Mouse (Mus musculus) hindbrain, embryonic 14.5 days (tissue): ENCODE measurements at regions not wholly inside any gene's neighbourhood (a gene's known extent, or its start where the extent isn't known, plus 50 kb on each side); places are given as distances from the start of the nearest gene placed in this dataset.

Experiments
- ATAC-seq: fragments of 200-750 bp; cut with Nextera tagmentation; 2 replicates; pipeline ENCODE4 v1.8.0; 2017; ENCODE audit warnings: moderate number of reproducible peaks, mild to moderate bottlenecking, moderate TSS enrichment, moderate library complexity; ENCODE audit not compliant: low FRiP score
- DNase-seq: peaks from one replicate; pipeline ENCODE4 v3.0.0-alpha.2; 2015; ENCODE audit warnings: low spot score
- H3K27ac ChIP-seq: fragments of 300-500 bp; sonication (generic); 2 replicates; pipeline ENCODE4 v1.5.1; 2014; ENCODE audit warnings: mild to moderate bottlenecking, moderate library complexity
- H3K27me3 ChIP-seq: fragments of 300-500 bp; sonication (generic); 2 replicates; pipeline ENCODE4 v1.6.1; 2014; ENCODE audit warnings: mild to moderate bottlenecking, low read length, mixed read lengths; ENCODE audit not compliant: control insufficient read depth, insufficient read depth
- H3K36me3 ChIP-seq: fragments of 300-500 bp; sonication (generic); replicated peaks from 2 replicates; pipeline ENCODE4 v1.6.1; 2014; ENCODE audit not compliant: control insufficient read depth, insufficient read depth
- H3K4me1 ChIP-seq: fragments of 300-500 bp; sonication (generic); replicated peaks from 2 replicates; pipeline ENCODE4 v1.6.1; 2014; ENCODE audit warnings: antibody characterized with exemption, low read length, mixed read lengths; ENCODE audit not compliant: control insufficient read depth, insufficient read depth
- H3K4me2 ChIP-seq: fragments of 300-500 bp; sonication (generic); replicated peaks from 2 replicates; pipeline ENCODE4 v1.6.1; 2014; ENCODE audit warnings: mild to moderate bottlenecking, moderate library complexity
- H3K4me3 ChIP-seq: fragments of 300-500 bp; sonication (generic); replicated peaks from 2 replicates; pipeline ENCODE4 v1.5.1; 2014; ENCODE audit warnings: mild to moderate bottlenecking, low read length
- H3K9ac ChIP-seq: fragments of 300-500 bp; sonication (generic); 2 replicates; pipeline ENCODE4 v1.6.1; 2014
- H3K9me3 ChIP-seq: fragments of 300-500 bp; sonication (generic); 2 replicates; pipeline ENCODE4 v1.6.1; 2016; ENCODE audit warnings: low read length; ENCODE audit not compliant: control insufficient read depth
- WGBS: fragments of 180-500 bp; shearing (Covaris S2); extraction: QIAGEN DNeasy Blood & Tissue Kit; methylation state at CpG from one replicate; pipeline ENCODE4 v1.1.7; 2014; 5-methylcytosine and 5-hydroxymethylcytosine counted together

DNA sequence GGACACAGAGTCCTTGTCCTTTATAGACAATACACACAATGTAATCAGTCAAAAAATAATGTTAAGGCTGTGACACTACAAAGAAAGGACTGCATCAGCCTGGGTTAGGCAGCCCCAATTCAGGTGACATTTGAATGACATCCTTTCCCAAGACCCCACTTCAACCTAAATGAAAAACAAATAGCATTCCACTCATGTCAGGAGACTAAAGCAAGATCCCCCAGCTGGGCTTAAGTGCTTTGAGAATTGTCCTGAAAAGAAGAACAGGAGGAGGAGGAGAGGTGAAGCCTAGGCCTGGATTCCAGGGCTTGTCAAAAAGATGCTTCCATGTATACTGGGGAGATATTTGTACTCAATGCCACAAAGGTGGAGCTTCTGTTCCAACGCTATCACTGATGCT is 594.7 kb upstream of the Adamts9 start:
- no peak for ATAC-seq
- DNase-seq, result no peak
- WGBS, result 76% methylated on average over 1 of the region's 1 CpGs
- Histone ChIP-seq H3K9ac (no peak overlapping the region), H3K4me2 (no peak overlapping the region), H3K27me3 (no peaks in the 10 kb centered on the region), H3K4me3 (no peak overlapping the region), H3K36me3 (no peaks in the 10 kb centered on the region), H3K27ac (no peak overlapping the region), H3K9me3 (no peaks in the 10 kb centered on the region), H3K4me1 (no peaks in the 10 kb centered on the region)

DNA sequence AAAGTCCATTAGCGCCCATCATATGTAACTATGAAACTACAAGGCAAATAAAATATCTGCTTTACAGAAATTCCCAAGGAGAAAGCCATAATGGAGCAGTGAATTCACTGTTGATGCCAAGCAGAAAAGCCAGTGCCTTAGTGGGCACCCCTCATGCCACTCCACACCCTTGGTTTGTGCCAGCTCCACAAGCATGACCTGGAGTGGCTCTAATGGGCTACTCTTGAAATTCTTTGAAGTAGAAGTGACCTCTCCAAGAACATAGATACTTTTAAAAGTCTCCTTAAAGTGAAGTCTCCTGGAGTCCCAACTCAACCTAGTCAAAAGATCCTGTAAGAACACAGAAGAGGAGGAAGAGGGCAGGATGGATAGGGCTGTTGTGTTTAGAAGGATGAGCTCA is 593.8 kb upstream of the Adamts9 start:
- ATAC-seq (no peak), DNase-seq (no peak)
- H3K4me2 ChIP-seq, result no peak overlapping the region
- no peaks in the 10 kb centered on the region for H3K27me3 ChIP-seq
- no peak overlapping the region for H3K4me3 ChIP-seq
- no peak overlapping the region for H3K27ac ChIP-seq
- H3K4me1 ChIP-seq, result no peaks in the 10 kb centered on the region
- H3K9me3 ChIP-seq, result no peaks in the 10 kb centered on the region
- no peaks in the 10 kb centered on the region for H3K36me3 ChIP-seq
- no peak overlapping the region for H3K9ac ChIP-seq
- WGBS, result 90% methylated on average over 1 of the region's 1 CpGs

DNA sequence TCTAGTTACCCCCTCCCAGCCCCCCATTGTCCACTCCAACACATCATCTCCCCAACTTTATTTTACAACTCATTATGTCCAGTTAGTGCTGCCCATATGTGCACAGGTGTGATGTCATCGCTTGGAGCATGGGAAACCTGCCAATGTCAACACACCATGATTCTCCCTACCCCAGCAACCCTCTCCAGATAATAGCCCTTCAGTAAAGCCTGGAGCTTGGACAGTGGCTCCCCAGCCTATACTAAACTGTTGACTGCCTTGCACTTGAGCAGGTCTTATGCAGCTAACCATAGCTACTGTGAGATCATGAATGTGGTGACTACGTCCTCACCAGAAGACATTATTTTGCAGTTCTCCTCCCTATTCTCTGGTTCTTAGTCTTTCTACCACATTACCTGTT is 570.5 kb upstream of the Adamts9 start:
- Histone ChIP-seq H3K4me1 (no peaks in the 10 kb centered on the region), H3K27me3 (no peaks in the 10 kb centered on the region), H3K9me3 (no peaks in the 10 kb centered on the region), H3K9ac (no peak overlapping the region), H3K36me3 (no peaks in the 10 kb centered on the region), H3K4me3 (no peak overlapping the region), H3K27ac (no peak overlapping the region), H3K4me2 (no peak overlapping the region)
- DNase-seq (no peak), ATAC-seq (no peak)
- WGBS, result 96% methylated on average over 2 of the region's 2 CpGs

GRCm38 (mm10) chr6:93509857-93510256 is 566.6 kb upstream of the Adamts9 start:
- H3K27me3 ChIP-seq, result no peaks in the 10 kb centered on the region
- no peak overlapping the region for H3K9ac ChIP-seq
- no peaks in the 10 kb centered on the region for H3K4me1 ChIP-seq
- H3K36me3 ChIP-seq, result no peaks in the 10 kb centered on the region
- H3K4me2 ChIP-seq, result no peak overlapping the region
- no peak for ATAC-seq
- H3K4me3 ChIP-seq, result no peak overlapping the region
- WGBS, result 50% methylated on average over 1 of the region's 1 CpGs
- H3K27ac ChIP-seq, result no peak overlapping the region
- no peaks in the 10 kb centered on the region for H3K9me3 ChIP-seq
- DNase-seq, result no peak

DNA sequence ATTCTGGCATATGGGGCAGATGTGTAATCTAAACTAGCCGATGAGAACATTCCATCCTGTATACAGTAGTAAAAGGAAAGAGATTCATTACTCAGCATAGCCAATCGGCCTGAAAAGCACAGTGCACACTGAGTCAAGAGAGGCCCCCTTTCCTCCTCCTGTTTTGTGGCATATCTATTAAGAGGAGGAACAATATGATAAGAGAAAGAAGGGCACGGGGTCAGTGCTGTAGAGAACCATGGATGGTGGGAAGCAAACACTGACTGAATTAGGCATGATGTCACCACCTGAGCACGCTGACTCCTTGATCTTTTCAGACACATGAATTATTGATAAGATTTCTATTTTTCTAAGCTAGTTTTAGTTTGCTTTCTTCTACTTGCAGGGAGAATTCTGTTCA is 554.5 kb upstream of the Adamts9 start:
- Histone ChIP-seq H3K9me3 (no peaks in the 10 kb centered on the region), H3K9ac (no peak overlapping the region), H3K4me3 (no peak overlapping the region), H3K4me1 (no peaks in the 10 kb centered on the region), H3K36me3 (no peaks in the 10 kb centered on the region), H3K4me2 (no peak overlapping the region), H3K27me3 (no peaks in the 10 kb centered on the region), H3K27ac (no peak overlapping the region)
- ATAC-seq (no peak), DNase-seq (no peak)
- WGBS, result 62% methylated on average over 4 of the region's 4 CpGs

GRCm38 (mm10) chr6:93488441-93488955 is 545.2 kb upstream of the Adamts9 start:
- Histone ChIP-seq H3K27ac (no peak overlapping the region), H3K4me3 (no peak overlapping the region), H3K9me3 (no peaks in the 10 kb centered on the region), H3K4me2 (no peak overlapping the region), H3K27me3 (no peaks in the 10 kb centered on the region), H3K4me1 (0 out of 2 replicates have a peak, but pooled peaks cover 5% of the 10 kb centered on the region), H3K36me3 (no peaks in the 10 kb centered on the region), H3K9ac (no peak overlapping the region)
- ATAC-seq (no peak), DNase-seq (peak; percentile 70)
- 55% methylated on average over 2 of the region's 2 CpGs for WGBS

GRCm38 (mm10) chr6:93478521-93478920 is 535.2 kb upstream of the Adamts9 start:
- H3K4me1 ChIP-seq, result no peaks in the 10 kb centered on the region
- H3K27me3 ChIP-seq, result no peaks in the 10 kb centered on the region
- no peak overlapping the region for H3K4me2 ChIP-seq
- WGBS, result 52% methylated on average over 2 of the region's 2 CpGs
- no peak overlapping the region for H3K27ac ChIP-seq
- H3K36me3 ChIP-seq, result no peaks in the 10 kb centered on the region
- ATAC-seq (no peak), DNase-seq (no peak)
- H3K9ac ChIP-seq, result no peak overlapping the region
- no peaks in the 10 kb centered on the region for H3K9me3 ChIP-seq
- no peak overlapping the region for H3K4me3 ChIP-seq

GRCm38 (mm10) chr6:93474981-93475380 is 531.7 kb upstream of the Adamts9 start:
- H3K9me3 ChIP-seq, result no peaks in the 10 kb centered on the region
- no peaks in the 10 kb centered on the region; the same call in 1 of the 2 replicates for H3K4me1 ChIP-seq
- 26% methylated on average over 1 of the region's 1 CpGs for WGBS
- DNase-seq (no peak), ATAC-seq (no peak)
- H3K36me3 ChIP-seq, result no peaks in the 10 kb centered on the region
- H3K27ac ChIP-seq, result no peak overlapping the region
- H3K27me3 ChIP-seq, result no peaks in the 10 kb centered on the region
- H3K4me3 ChIP-seq, result no peak overlapping the region
- no peak overlapping the region for H3K9ac ChIP-seq
- H3K4me2 ChIP-seq, result no peak overlapping the region

DNA sequence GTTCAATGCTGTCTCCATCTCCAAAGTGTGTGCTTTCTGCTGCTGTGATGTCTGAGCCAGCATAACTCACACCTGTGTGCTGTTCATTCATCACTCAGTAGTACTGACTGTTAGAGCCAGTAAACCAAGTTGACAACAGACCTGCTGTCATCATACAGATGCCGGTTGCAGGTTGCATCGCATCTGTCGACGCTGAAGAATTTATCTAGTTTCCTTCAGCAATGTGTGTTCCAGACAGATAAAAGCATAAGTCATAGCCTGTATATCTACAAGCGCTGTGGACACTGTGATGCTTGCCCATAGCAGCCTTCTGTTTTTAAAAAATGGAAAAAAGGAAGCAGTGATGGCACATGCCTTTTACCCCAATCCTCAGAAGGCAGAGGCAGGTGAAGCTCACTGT is 524.6 kb upstream of the Adamts9 start:
- ATAC-seq, result no peak
- WGBS, result 88% methylated on average over 5 of the region's 5 CpGs

DNA sequence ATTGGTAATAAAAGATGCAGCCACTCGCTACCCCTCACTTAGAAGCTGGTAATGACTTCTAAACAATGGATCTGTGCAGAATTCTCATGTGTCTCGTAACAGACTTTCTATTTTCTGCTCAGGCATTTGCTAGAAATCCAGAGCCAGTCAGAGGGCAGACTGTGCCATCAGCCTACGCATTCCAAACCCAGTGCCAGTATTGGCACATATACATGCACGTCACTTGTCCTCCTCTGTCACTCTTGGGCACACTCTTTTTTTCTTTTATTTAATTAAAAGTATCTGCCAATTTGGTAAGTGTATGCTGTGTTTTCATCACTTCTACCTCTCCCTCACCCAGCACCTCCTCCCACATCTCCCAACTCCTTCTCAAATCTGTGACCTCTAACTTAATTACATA is 519.6 kb upstream of the Adamts9 start:
- Histone ChIP-seq H3K9ac (no peak overlapping the region), H3K4me1 (peaks cover 8% of the 10 kb centered on the region; the same call in 1 of the 2 replicates), H3K27me3 (no peaks in the 10 kb centered on the region), H3K27ac (no peak overlapping the region), H3K36me3 (no peaks in the 10 kb centered on the region), H3K9me3 (no peaks in the 10 kb centered on the region), H3K4me2 (no peak overlapping the region), H3K4me3 (no peak overlapping the region)
- 63% methylated on average over 4 of the region's 4 CpGs for WGBS
- ATAC-seq (no peak), DNase-seq (no peak)

More for the DNA sequence above, 524.6 kb upstream of the Adamts9 start:
- Histone ChIP-seq H3K4me3 (no peak overlapping the region), H3K9me3 (no peaks in the 10 kb centered on the region), H3K9ac (no peak overlapping the region), H3K36me3 (no peaks in the 10 kb centered on the region), H3K27ac (no peak overlapping the region), H3K27me3 (no peaks in the 10 kb centered on the region), H3K4me2 (no peak overlapping the region), H3K4me1 (no peaks in the 10 kb centered on the region; the same call in 1 of the 2 replicates)
- no peak for DNase-seq
